Mouse (Mus musculus): ENCODE measurements at regions not wholly inside any gene's neighbourhood (a gene's known extent, or its start where the extent isn't known, plus 50 kb on each side); places are given as distances from the start of the nearest gene placed in this dataset.

DNA sequence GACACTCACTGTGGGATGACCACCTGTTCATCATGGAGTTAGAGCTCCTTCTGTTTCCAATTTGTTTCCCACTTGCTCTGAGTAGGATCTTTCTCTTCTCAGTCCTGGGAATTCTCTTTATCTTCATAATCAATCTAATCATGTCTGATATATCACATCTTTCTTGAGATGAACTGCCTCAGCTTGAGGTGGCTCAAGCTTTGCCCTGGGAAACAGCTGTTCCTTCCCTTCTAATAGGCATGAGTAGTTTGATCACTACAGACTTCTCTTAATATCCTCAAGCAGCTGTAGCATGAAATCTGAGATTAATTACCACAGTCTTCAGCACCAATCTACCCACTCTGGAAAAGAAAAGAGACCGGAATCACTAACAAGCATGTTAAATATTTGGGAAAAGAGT is 270.8 kb upstream of the Tmem47 start:
- no peak for DNase-seq

- DNase-seq, result peak; percentile 1
Observed at GRCm38 (mm10) chrX:80800271-80800670, 270.2 kb upstream of the Tmem47 start.
